Comparison of ENCODE assay signal across 28 mouse cellular contexts in the genomic region with DNA sequence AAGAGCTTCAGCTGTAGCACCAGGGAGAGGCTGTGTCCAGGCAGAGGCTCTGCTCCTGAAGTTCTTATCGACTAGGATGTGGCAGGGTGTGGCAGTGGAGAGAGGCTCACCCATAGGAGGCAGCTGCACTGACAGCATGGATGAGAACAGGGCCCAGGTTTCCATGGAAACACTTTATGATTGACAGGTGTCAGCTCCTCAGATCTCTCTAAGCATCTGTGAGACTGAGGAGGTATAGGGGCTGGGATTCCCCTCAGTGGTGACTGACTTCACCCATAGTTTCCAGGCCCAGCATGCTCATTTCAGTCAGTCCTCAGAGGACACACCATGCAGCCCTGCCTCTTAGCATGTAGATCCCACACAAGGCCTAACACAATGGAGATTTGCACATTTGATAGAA. TPM values are rescaled to one million over a fixed set of nuclear protein-coding genes. Genes with fewer than 3 reads are reported as not detected.
"Had no signal": no experiment of that assay in that cellular context is flagged by ENCODE, and none has a peak within 500 bp of the region (broad histone marks: within the 10 kb centered on the region; RNA-seq: fewer than 3 reads in every experiment).

No protein-coding gene starts in this region.

- H3K4me2 ChIP-seq: kidney, embryonic 15.5 days; liver, embryonic 13.5 days; midbrain, embryonic 13.5 days had no signal

- H3K27me3 ChIP-seq: kidney, embryonic 15.5 days; liver, embryonic 13.5 days; midbrain, embryonic 13.5 days had no signal

- H3K36me3 ChIP-seq: kidney, embryonic 15.5 days; liver, embryonic 13.5 days; midbrain, embryonic 13.5 days had no signal

- H3K27ac ChIP-seq: kidney, embryonic 15.5 days; left cerebral cortex, adult 2 months; liver, embryonic 13.5 days; macrophage; midbrain, embryonic 13.5 days had no signal

- H3K4me3 ChIP-seq: kidney, embryonic 15.5 days; left cerebral cortex, adult 2 months; liver, embryonic 13.5 days; midbrain, embryonic 13.5 days had no signal

- H3K9ac ChIP-seq: kidney, embryonic 15.5 days; liver, embryonic 13.5 days; midbrain, embryonic 13.5 days had no signal

- H3K9me3 ChIP-seq: kidney, embryonic 15.5 days; liver, embryonic 13.5 days; midbrain, embryonic 13.5 days had no signal

- ATAC-seq: midbrain, embryonic 13.5 days had no signal

- H3K4me1 ChIP-seq: kidney, embryonic 15.5 days; liver, embryonic 13.5 days; midbrain, embryonic 13.5 days had no signal

- DNase-seq: kidney, adult 8-10 months; kidney, postnatal 10 days; kidney, postnatal 36 days; layer of hippocampus, postnatal 36 days; liver, embryonic 13.5 days; lung, adult 2 months; thymus, adult 18-20 months; thymus, postnatal 14 days; thymus, postnatal 4 days had no signal

RNA-seq across cellular contexts. Expression of a gene that starts 24.0 kb away (rescaled TPM):
- total RNA-seq: layer of hippocampus, adult 8-10 months; layer of hippocampus, postnatal 10 days; layer of hippocampus, postnatal 36 days; left cerebral cortex, adult 2 months; left cerebral cortex, postnatal 10 days; left cerebral cortex, postnatal 36 days; megakaryocyte, adult 5-6 weeks; midbrain, postnatal 0 days had no signal
- polyA plus RNA-seq: lung, adult 2 months; lung, embryonic 16.5 days; macrophage; midbrain, postnatal 0 days; neural tube, embryonic 11.5 days; neural tube, embryonic 14.5 days had no signal

RNA-seq across cellular contexts. Expression of a gene that starts 52.0 kb away (rescaled TPM):
- total RNA-seq: layer of hippocampus, adult 8-10 months; layer of hippocampus, postnatal 10 days; layer of hippocampus, postnatal 36 days; left cerebral cortex, adult 2 months; left cerebral cortex, postnatal 10 days; left cerebral cortex, postnatal 36 days; midbrain, postnatal 0 days had no signal
- polyA plus RNA-seq: limb, embryonic 11.5 days; liver, embryonic 13.5 days; midbrain, embryonic 13.5 days; midbrain, postnatal 0 days; neural tube, embryonic 11.5 days; neural tube, embryonic 14.5 days had no signal

RNA-seq across cellular contexts. Expression of a gene that starts 53.8 kb away (rescaled TPM):
- total RNA-seq: layer of hippocampus, adult 8-10 months; layer of hippocampus, postnatal 10 days; layer of hippocampus, postnatal 36 days; left cerebral cortex, postnatal 10 days; left cerebral cortex, postnatal 36 days; liver, adult 2 months; megakaryocyte, adult 5-6 weeks; midbrain, postnatal 0 days had no signal
- polyA plus RNA-seq: kidney, embryonic 15.5 days; limb, embryonic 11.5 days; limb, embryonic 14.5 days; liver, adult 2 months; liver, embryonic 13.5 days; liver, embryonic 16.5 days; lung, adult 2 months; lung, embryonic 16.5 days; macrophage; midbrain, embryonic 13.5 days; midbrain, postnatal 0 days; neural tube, embryonic 11.5 days; neural tube, embryonic 14.5 days; small intestine, adult 2 months; spleen, adult 2 months had no signal
